Mouse (Mus musculus) lung, postnatal 10 days (tissue): ENCODE data around the gene Fam25c.
"Not testable (repeated sequence)": the region's sequence is repeated elsewhere in the genome, so short reads cannot be mapped to it uniquely, and the experiment has no call there.

ENCODE experiments used
- DNase-seq: peaks from one replicate; pipeline ENCODE4 v3.0.0; 2021

The Fam25c gene

GRCm38 (mm10) chr14:34326606-34327005 lies 28.6 kb downstream of the Fam25c start:
- DNase-seq: no peak

DNA sequence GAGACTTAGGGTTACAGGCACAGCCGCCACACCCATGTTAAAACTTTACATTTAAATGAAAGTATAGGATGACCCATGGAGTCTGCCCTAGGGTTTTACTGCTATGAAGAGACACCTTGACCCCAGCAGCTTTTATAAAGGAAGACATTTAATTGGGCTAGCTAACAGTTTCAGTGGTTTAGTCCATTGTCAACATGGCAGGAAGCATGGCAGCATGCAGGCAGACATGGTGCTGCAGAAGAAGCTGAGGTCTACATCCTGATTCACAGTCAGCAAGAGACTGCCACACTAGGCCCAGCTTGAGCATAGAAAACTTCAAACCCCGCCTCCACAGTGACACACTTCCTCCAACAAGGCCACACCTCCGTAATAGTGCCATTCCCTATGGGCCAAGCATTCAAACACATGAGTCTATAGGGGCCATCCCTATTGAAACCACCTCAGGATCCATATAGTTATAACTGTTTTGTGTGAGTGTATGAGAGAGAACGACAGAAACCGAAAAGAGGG lies 31.6 kb downstream of the Fam25c start:
- no peak for DNase-seq

- no peak for DNase-seq
Measured at GRCm38 (mm10) chr14:34318113-34318512, 37.1 kb downstream of the Fam25c start.

- DNase-seq: no peak
Measured at GRCm38 (mm10) chr14:34317431-34317830, 37.8 kb downstream of the Fam25c start.

GRCm38 (mm10) chr14:34316346-34316745 lies 38.9 kb downstream of the Fam25c start:
- no peak for DNase-seq

DNA sequence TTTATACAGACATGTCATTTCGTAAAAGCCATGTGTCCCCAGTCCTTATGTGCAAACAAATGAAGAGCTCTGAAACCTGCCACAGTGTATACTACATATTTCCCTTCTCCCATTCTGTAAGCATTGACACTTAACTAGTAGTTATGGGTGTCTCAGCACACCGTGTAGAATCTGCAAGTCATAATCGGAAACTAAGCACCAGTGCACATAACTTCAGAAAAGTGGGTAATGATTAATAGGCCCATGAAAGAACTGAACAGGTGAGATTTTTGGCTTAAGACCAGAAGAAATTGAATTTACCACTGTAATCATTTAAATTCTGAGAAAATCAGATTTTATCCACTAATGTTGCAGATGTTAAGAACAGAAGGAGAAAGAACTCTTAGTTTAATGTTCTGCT lies 40.4 kb downstream of the Fam25c start:
- no peak for DNase-seq

GRCm38 (mm10) chr14:34314383-34314782 lies 40.9 kb downstream of the Fam25c start:
- not testable (repeated sequence) for DNase-seq

- no peak for DNase-seq
Measured at GRCm38 (mm10) chr14:34313612-34314011, 41.6 kb downstream of the Fam25c start.

DNA sequence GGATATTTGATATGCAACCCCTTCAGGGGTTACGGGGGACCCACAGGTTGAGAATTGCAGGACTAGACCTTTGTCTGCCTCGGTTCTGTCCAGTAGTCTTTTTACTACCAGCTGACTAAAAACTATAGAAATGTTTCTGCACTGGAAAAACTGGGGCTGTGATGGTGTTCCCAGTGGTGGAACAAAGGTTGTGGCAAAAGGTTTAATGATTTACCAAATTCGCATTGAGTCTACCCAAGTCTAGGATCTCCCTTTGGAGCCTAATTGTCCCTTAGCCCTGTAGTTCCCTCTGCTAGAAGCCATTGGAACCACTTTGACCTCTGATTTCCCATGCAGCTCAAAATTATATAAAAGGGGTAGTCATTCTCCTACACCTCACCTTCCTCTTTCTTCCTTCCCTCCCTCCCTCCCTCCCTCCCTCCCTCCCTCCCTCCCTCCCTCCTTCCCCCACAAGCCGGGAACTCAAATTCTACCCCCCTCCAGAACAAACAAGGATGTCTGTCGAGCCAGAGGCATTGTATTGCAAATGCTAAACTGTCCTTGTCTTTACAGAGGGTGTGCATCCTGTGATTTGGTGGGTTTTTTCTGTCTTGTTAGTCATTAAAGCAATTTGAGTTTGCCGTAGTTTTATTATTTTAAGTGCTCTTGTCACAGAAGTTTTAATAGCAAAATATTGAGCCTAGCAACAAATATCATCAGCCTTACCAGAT lies 42.7 kb downstream of the Fam25c start:
- DNase-seq: no peak

- DNase-seq: no peak
Measured at GRCm38 (mm10) chr14:34311691-34312090, 43.5 kb downstream of the Fam25c start.

DNA sequence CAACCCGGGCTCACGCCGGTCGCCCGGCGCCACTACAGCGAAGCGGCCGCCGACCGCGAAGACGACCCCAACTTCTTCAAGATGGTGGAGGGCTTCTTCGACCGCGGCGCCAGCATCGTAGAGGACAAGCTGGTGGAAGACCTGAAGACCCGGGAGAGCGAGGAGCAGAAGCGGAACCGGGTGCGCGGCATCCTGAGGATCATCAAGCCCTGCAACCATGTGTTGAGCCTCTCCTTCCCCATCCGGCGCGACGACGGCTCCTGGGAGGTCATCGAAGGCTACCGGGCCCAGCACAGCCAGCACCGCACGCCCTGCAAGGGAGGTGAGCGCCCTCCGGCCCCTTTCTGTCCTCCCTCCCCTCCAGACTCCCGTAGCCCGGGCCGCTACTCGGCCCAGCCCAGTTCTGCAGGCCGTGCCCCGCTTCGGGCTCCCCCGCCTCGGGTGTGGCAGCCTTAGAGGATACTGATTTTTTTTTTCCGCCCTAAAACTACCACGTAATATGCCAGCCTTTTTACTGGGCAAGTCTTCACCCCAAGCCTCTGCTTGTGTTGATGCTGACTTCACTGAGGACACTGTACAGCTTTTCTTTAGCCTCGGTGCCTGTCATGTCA lies 44.1 kb downstream of the Fam25c start:
- peak; percentile 71 for DNase-seq

GRCm38 (mm10) chr14:34310234-34310965 lies 44.8 kb downstream of the Fam25c start, which contains the start of the genes Shld2 and Glud1:
Gene Shld2, minus strand, starts transcription at chr14:34310493.
Gene Glud1, plus strand, starts transcription at chr14:34310727.
- DNase-seq: peak; percentile 97

DNA sequence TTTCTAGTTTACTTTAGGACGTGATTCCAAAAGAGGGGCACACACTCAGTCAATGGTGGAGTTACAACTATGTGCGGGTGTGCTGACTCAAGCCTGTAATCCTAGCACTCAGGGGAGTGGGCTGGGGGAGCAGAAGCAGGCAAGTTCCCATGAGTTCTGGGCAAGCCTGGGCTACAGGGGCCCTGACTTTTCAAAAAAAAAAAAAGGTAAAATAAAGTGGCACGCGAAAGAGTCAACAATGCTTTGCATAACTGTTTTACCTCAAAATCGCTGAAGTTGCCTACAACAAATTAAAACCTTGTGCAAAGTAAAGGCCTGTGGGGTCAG lies 45.4 kb downstream of the Fam25c start:
- no peak for DNase-seq

DNA sequence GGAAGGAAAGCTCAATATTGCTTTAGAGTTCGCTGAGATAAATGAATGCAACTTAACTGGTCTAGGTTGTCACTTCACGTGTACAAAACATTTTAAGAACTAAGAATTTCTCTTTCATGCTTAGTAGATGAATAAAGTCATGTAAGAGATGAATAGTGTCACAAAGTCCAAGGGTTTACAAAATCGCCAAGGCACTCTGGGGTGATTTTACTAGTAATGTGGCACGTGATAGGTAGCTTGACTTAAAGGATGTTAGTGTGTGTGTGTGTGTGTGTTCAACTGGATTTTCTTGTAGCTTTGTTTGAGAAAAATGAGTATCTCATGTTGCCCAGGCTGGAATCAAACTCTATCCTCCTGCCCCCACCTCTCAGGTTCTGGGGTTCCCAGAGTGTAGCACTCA lies 46.0 kb downstream of the Fam25c start:
- DNase-seq: no peak

- no peak for DNase-seq
Measured at GRCm38 (mm10) chr14:34303265-34303680, 52.0 kb downstream of the Fam25c start.

DNA sequence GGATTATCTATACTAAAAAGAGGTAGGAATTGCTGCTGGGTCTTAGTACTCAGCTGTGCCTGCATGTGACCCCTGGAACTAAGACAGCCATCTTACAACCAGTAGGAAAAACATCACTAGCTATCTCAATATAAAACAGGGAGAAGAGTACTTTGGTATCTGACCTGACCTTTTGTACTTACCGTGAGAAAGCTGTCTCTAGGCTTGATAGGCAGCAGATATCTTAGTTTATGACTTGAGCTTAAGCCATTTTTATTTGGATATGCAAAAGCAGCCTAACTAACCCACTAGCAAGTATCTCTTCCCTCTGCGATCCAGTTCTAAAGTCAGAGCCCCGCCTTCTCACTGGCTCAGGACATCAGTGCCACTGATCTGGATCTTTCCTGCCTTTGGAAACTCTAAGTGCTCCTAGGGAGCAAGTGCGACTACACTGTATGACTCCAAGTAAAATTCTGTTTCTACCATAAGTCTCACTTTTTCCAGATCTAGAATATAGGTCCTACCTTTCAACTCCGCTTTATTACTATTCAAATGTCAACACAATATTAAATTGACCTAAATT lies 52.5 kb downstream of the Fam25c start:
- DNase-seq: no peak
